Mouse (Mus musculus) forebrain, embryonic 11.5 days (tissue): ENCODE data around the gene Cacybp. TPM values are rescaled to one million over a fixed set of nuclear protein-coding genes. Genes with fewer than 3 reads are reported as not detected.

Experiments used
- ATAC-seq: fragments of 200-750 bp; cut with Nextera tagmentation; replicated peaks from 2 replicates; pipeline ENCODE4 v1.8.0; 2017; ENCODE audit warnings: moderate TSS enrichment; ENCODE audit not compliant: low FRiP score
- DNase-seq: peaks from one replicate; pipeline ENCODE4 v3.0.0-alpha.2; 2017; ENCODE audit warnings: low spot score
- H3K27ac ChIP-seq: fragments of 300-500 bp; sonication (generic); 2 replicates; pipeline ENCODE4 v1.5.1; 2014; ENCODE audit warnings: low read depth, low read length
- H3K27me3 ChIP-seq: fragments of 300-500 bp; sonication (generic); 2 replicates; pipeline ENCODE4 v1.6.1; 2014; ENCODE audit warnings: mild to moderate bottlenecking, low read length, mixed read lengths; ENCODE audit not compliant: control insufficient read depth, insufficient read depth
- H3K36me3 ChIP-seq: fragments of 300-500 bp; sonication (generic); 2 replicates; pipeline ENCODE4 v1.6.1; 2014; ENCODE audit warnings: mild to moderate bottlenecking, low read length, moderate library complexity, mixed read lengths; ENCODE audit not compliant: control insufficient read depth, insufficient read depth
- H3K4me1 ChIP-seq: fragments of 300-500 bp; sonication (generic); replicated peaks from 2 replicates; pipeline ENCODE4 v1.6.1; 2014; ENCODE audit warnings: low read length, mixed read lengths; ENCODE audit not compliant: control insufficient read depth, insufficient read depth
- H3K4me2 ChIP-seq: fragments of 300-500 bp; sonication (generic); 2 replicates; pipeline ENCODE4 v1.6.1; 2014; ENCODE audit warnings: low read depth, mild to moderate bottlenecking, low read length, moderate library complexity, mixed read lengths; ENCODE audit not compliant: severe bottlenecking
- H3K4me3 ChIP-seq: fragments of 300-500 bp; sonication (generic); 2 replicates; pipeline ENCODE4 v1.5.1; 2014; ENCODE audit warnings: low read depth, low read length
- H3K9ac ChIP-seq: fragments of 300-500 bp; sonication (generic); 2 replicates; pipeline ENCODE4 v1.6.1; 2014; ENCODE audit warnings: low read length
- H3K9me3 ChIP-seq: fragments of 300-500 bp; sonication (generic); 2 replicates; pipeline ENCODE4 v1.6.1; 2016; ENCODE audit warnings: low read length, mixed read lengths; ENCODE audit not compliant: control insufficient read depth
- WGBS: fragments of 180-500 bp; shearing (Covaris S2); extraction: QIAGEN DNeasy Blood & Tissue Kit; methylation state at CpG from one replicate; pipeline ENCODE4 v1.1.7; 2014; 5-methylcytosine and 5-hydroxymethylcytosine counted together
- polyA plus RNA-seq: library from polyadenylated mRNA; unstranded; fragments of >200 nt; fragmentation: Nextera tagmentation; extraction: Ambion mirVana; gene quantifications from 2 replicates; pipeline ENCODE4 v1.2.1, GENCODE M21; 2014

The Cacybp gene
- polyA plus RNA-seq, 1 experiment from 2014 or later = 341 TPM

- peak overlapping the region; percentile 51 for H3K4me2 ChIP-seq
- no peaks in the 10 kb centered on the region for H3K9me3 ChIP-seq
- ATAC-seq (no peak), DNase-seq (no peak)
- no peak overlapping the region for H3K9ac ChIP-seq
- H3K4me1 ChIP-seq = peaks cover 6% of the 10 kb centered on the region; the same call in 1 of the 2 replicates
- H3K36me3 ChIP-seq = peaks cover 6% of the 10 kb centered on the region
- 70% methylated on average over 3 of the region's 3 CpGs for WGBS
- peak overlapping the region; percentile 81 for H3K4me3 ChIP-seq
- H3K27me3 ChIP-seq = no peaks in the 10 kb centered on the region
- no peak overlapping the region for H3K27ac ChIP-seq
Measured at GRCm38 (mm10) chr1:160210566-160210965, 2.1 kb downstream of the Cacybp start.

- H3K36me3 ChIP-seq = peaks cover 6% of the 10 kb centered on the region
- no peaks in the 10 kb centered on the region for H3K9me3 ChIP-seq
- 0 out of 2 replicates have a peak overlapping the region, but pooled peaks have one; percentile 24 for H3K4me2 ChIP-seq
- H3K27me3 ChIP-seq = no peaks in the 10 kb centered on the region
- 50% methylated on average over 2 of the region's 2 CpGs for WGBS
- no peak overlapping the region for H3K9ac ChIP-seq
- no peak overlapping the region for H3K4me3 ChIP-seq
- H3K27ac ChIP-seq = no peak overlapping the region
- DNase-seq = no peak
- ATAC-seq = no peak
- H3K4me1 ChIP-seq = peaks cover 6% of the 10 kb centered on the region; the same call in 1 of the 2 replicates
Measured at GRCm38 (mm10) chr1:160209844-160210243, 2.8 kb downstream of the Cacybp start.

GRCm38 (mm10) chr1:160205486-160205885 is 7.2 kb downstream of the Cacybp start:
- DNase-seq (no peak), ATAC-seq (no peak)
- H3K4me1 ChIP-seq = peaks cover 3% of the 10 kb centered on the region; the same call in 1 of the 2 replicates
- peaks cover 10% of the 10 kb centered on the region for H3K36me3 ChIP-seq
- no peak overlapping the region for H3K4me2 ChIP-seq
- no peak overlapping the region for H3K4me3 ChIP-seq
- H3K27me3 ChIP-seq = no peaks in the 10 kb centered on the region
- no peak overlapping the region for H3K9ac ChIP-seq
- no peaks in the 10 kb centered on the region for H3K9me3 ChIP-seq
- H3K27ac ChIP-seq = no peak overlapping the region

GRCm38 (mm10) chr1:160195337-160195663 is 17.4 kb downstream of the Cacybp start:
- Histone ChIP-seq H3K9me3 (no peaks in the 10 kb centered on the region), H3K4me2 (peak overlapping the region; percentile 75), H3K36me3 (no peaks in the 10 kb centered on the region; the same call in 1 of the 2 replicates), H3K27me3 (no peaks in the 10 kb centered on the region), H3K4me1 (no peaks in the 10 kb centered on the region; the same call in 1 of the 2 replicates), H3K27ac (peak overlapping the region; percentile 31; the same call in 1 of the 2 replicates), H3K9ac (peak overlapping the region; percentile 85), H3K4me3 (peak overlapping the region; percentile 83)
- WGBS = under 1% methylated on average over 13 of the region's 13 CpGs
- no peak for ATAC-seq
- DNase-seq = no peak

- 8% methylated on average over 31 of the region's 31 CpGs for WGBS
- H3K9ac ChIP-seq = peak within 1 kb of the TSS; percentile 85
- no peaks in the 10 kb centered on the region for H3K27me3 ChIP-seq
- H3K4me1 ChIP-seq = no peaks in the 10 kb centered on the region; the same call in 1 of the 2 replicates
- peak within 1 kb of the TSS; percentile 31; the same call in 1 of the 2 replicates for H3K27ac ChIP-seq
- DNase-seq (peak; percentile 98), ATAC-seq (peak; percentile 99)
- no peaks in the 10 kb centered on the region; the same call in 1 of the 2 replicates for H3K36me3 ChIP-seq
- H3K4me3 ChIP-seq = peak within 1 kb of the TSS; percentile 83
- H3K9me3 ChIP-seq = no peaks in the 10 kb centered on the region
- H3K4me2 ChIP-seq = peak within 1 kb of the TSS; percentile 75
Measured at GRCm38 (mm10) chr1:160194529-160195336, 17.9 kb downstream of the Cacybp start, which contains the start of gene Mrps14. Mrps14 (plus strand) TSS chr1:160195215.

GRCm38 (mm10) chr1:160184506-160184905 is 28.2 kb downstream of the Cacybp start:
- peak; percentile 82 for ATAC-seq
- WGBS = 20% methylated on average over 5 of the region's 5 CpGs
- no peak overlapping the region for H3K27ac ChIP-seq
- H3K9ac ChIP-seq = no peak overlapping the region
- no peaks in the 10 kb centered on the region for H3K9me3 ChIP-seq
- no peaks in the 10 kb centered on the region for H3K4me1 ChIP-seq
- no peak overlapping the region for H3K4me2 ChIP-seq
- DNase-seq = peak; percentile 67
- no peak overlapping the region for H3K4me3 ChIP-seq
- no peaks in the 10 kb centered on the region for H3K36me3 ChIP-seq
- no peaks in the 10 kb centered on the region for H3K27me3 ChIP-seq

GRCm38 (mm10) chr1:160181216-160181615 is 31.5 kb downstream of the Cacybp start:
- H3K36me3 ChIP-seq = no peaks in the 10 kb centered on the region
- DNase-seq (no peak), ATAC-seq (no peak)
- H3K9ac ChIP-seq = no peak overlapping the region
- no peak overlapping the region for H3K27ac ChIP-seq
- no peaks in the 10 kb centered on the region for H3K4me1 ChIP-seq
- H3K4me2 ChIP-seq = no peak overlapping the region
- H3K27me3 ChIP-seq = no peaks in the 10 kb centered on the region
- WGBS = 72% methylated on average over 4 of the region's 4 CpGs
- H3K4me3 ChIP-seq = no peak overlapping the region
- no peaks in the 10 kb centered on the region for H3K9me3 ChIP-seq

GRCm38 (mm10) chr1:160176903-160177302 is 35.8 kb downstream of the Cacybp start:
- no peak overlapping the region for H3K4me3 ChIP-seq
- H3K4me2 ChIP-seq = no peak overlapping the region
- no peak for ATAC-seq
- H3K9ac ChIP-seq = no peak overlapping the region
- no peak for DNase-seq
- H3K27me3 ChIP-seq = no peaks in the 10 kb centered on the region
- no peaks in the 10 kb centered on the region for H3K4me1 ChIP-seq
- H3K36me3 ChIP-seq = no peaks in the 10 kb centered on the region
- H3K27ac ChIP-seq = no peak overlapping the region
- no peaks in the 10 kb centered on the region for H3K9me3 ChIP-seq
- whole genome bisulfite sequencing = 74% methylated on average over 8 of the region's 8 CpGs

GRCm38 (mm10) chr1:160166600-160166999 is 46.1 kb downstream of the Cacybp start:
- no peak for DNase-seq
- 71% methylated on average over 4 of the region's 5 CpGs for WGBS

More at GRCm38 (mm10) chr1:160166600-160166999, 46.1 kb downstream of the Cacybp start:
- Histone ChIP-seq H3K4me2 (no peak overlapping the region), H3K9me3 (no peaks in the 10 kb centered on the region), H3K36me3 (no peaks in the 10 kb centered on the region), H3K27me3 (no peaks in the 10 kb centered on the region), H3K27ac (no peak overlapping the region), H3K4me1 (no peaks in the 10 kb centered on the region), H3K4me3 (no peak overlapping the region), H3K9ac (no peak overlapping the region)
- no peak for ATAC-seq
